Mouse (Mus musculus) gastrocnemius, postnatal 4 days (tissue): Measurements from ENCODE around the gene Cdc14b. TPM values are rescaled to one million over a fixed set of nuclear protein-coding genes. Genes with fewer than 3 reads are reported as not detected.

ENCODE experiments used
- DNase-seq, 2 experiments: peaks; one replicate each; pipeline ENCODE4 v3.0.0; 2021 to 2022; ENCODE audit warnings: low spot score in 2 of 2, mixed read lengths in 2 of 2
- long read RNA-seq, 2 experiments: library from polyadenylated mRNA; stranded (forward); transcript quantifications; one replicate each; pipeline ENCODE4 v2.0.0; 2021
- total RNA-seq, 2 experiments: library from RNA; stranded (reverse); gene quantifications; 2 replicates each; pipeline ENCODE4 v1.2.3; 2021

Cdc14b gene
- 1 to 10 TPM; 7.5 to 8.7 TPM for total RNA-seq
- long read RNA-seq, experiment 1, partial matches to known transcripts = 1 of 6 reads
- long read RNA-seq, experiment 1, other reads (novel, unspliced or antisense) = 5 of 6 reads
- long read RNA-seq, experiment 2, partial matches to known transcripts = 0 of 2 reads
- long read RNA-seq, experiment 2, other reads (novel, unspliced or antisense) = 2 of 2 reads

GRCm38 (mm10) chr13:64274879-64275753 is at the start of gene Cdc14b:
TSS of gene Cdc14b (minus strand) at chr13:64275290.
- peak in 1 of 2 experiments; percentile 37 for DNase-seq

- DNase-seq = no peak
Measured at GRCm38 (mm10) chr13:64322561-64323281, 47.6 kb upstream of the Cdc14b start.

- no peak for DNase-seq
Measured at GRCm38 (mm10) chr13:64320334-64320733, 45.2 kb upstream of the Cdc14b start.

DNA sequence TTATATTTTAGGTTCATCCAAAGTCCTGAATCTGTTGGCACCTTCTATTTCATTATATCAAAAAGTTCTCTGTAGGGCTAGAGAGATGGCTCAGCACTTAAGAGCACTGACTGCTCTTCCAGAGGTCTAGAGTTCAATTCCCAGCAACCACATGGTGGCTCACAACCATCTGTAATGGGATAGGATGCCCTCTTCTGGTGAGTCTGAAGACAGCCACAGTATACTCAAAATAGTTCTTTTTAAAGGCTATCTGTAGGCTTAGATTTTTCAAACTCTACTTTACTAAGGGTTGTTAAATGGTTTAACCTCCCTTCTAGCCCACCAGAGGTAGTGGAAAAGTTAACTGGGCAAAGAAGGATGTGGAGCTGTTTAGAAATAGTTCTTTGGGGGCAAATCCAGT is 44.7 kb upstream of the Cdc14b start:
- DNase-seq = no peak

- peak in 1 of 2 experiments; percentile 22 for DNase-seq
Measured at GRCm38 (mm10) chr13:64318355-64318754, 43.3 kb upstream of the Cdc14b start.

- no peak for DNase-seq
Measured at GRCm38 (mm10) chr13:64315483-64316050, 40.5 kb upstream of the Cdc14b start.

DNA sequence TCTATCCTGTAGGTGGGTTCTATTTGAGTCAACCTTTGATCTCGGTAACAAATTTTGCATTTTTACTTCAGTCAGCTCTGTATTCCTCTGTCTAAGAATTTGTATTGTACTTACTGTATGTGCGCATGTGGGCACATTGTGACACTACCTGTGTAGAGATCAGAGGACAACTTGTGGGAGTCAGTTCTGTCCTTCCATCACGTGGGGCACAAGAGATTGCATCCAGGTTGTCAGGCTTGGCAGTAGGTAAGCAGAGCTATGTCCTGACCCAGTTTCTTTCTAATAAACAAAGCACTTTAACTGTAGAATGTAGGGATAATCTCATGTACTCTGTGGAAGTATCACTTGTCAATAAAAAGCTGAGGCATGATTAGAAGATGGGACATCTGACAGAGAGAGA is 39.0 kb upstream of the Cdc14b start:
- no peak for DNase-seq

GRCm38 (mm10) chr13:64312916-64313289 is 37.8 kb upstream of the Cdc14b start:
- DNase-seq = no peak

DNA sequence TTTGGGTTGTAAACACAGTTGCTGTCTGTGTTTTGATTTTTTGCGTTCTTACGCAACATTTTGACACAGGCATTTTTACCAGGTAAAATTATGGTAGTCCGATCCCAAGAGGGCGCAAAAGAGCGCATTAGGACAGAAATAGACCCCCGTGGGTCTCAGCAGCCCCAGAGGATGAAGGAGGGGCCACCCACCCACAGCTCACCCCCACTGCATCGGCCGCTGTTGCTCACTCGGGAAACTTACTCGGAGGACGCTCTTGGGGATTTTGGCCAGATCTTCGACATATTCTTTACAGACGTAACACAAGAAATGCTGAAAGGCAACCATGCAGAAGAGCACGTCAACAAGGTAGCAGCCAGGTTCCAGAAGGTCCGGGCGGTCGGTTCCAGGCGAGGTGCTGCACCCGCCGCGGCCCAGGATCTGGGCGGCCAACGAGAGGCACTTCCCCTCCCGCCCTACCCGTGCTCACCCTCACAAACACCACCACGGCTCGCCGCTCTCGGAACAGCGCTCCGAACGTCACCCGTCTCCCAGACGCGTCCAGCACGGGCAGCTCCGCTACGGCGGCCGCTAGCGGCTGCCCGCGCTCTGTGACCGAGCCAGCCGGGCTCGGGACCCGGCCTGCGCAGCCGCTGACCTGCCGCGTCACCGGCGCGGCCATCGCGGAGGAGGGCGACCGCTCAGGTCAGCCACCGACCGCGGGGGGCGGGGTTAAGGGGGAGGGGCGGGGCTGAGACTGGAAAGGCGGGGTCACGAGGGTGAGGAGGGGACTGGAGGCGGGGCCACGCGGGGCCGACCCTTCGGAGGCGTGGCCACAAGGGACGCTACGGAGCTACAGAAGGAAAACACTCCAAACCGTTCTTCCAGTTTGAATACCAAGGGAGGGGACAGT is 37.2 kb upstream of the Cdc14b start, which contains the start of gene Aaed1:
TSS of gene Aaed1 (minus strand) at position 687 of the 892 bp plus-strand sequence.
- DNase-seq = peak; percentile 91 to 92

DNA sequence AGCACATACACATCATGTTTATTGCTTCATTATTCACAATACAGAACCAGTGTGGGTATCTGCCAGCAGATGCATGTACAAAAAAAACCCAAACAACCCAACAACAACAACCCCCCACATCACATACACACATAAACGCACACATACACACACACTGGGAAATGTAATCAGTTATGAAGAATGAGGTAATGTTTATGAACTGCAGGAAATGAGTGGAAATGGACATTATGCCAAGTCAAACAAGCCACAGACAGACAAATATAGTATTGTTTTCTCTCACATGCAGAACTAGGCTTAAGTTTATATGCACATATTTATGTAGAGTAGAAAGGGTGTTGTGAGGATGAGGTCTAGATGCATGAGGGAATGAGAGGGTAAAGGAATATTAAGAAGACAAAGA is 36.2 kb upstream of the Cdc14b start:
- no peak for DNase-seq

DNA sequence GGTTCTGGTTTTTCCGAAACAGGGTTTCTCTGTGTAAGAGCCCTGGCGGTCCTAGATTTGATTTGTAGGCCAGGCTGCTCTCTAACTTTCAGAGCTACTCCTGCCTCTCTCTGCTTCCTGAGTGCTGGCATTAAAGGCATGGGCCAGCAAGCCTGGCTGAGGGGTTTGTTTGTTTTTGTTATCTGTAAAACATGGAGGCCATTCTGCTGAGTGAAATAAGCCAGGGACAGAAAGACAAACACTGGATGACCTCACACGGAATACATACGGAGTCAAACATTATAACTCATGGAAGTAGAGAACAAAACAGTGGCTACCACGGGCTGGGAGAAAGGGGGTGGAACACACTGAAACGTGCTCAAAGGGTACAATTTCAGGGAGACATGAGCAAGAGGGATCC is 35.5 kb upstream of the Cdc14b start:
- DNase-seq = no peak

- DNase-seq = no peak
Measured at GRCm38 (mm10) chr13:64309842-64310241, 34.8 kb upstream of the Cdc14b start.

- DNase-seq = no peak
Measured at GRCm38 (mm10) chr13:64309036-64309435, 33.9 kb upstream of the Cdc14b start.

DNA sequence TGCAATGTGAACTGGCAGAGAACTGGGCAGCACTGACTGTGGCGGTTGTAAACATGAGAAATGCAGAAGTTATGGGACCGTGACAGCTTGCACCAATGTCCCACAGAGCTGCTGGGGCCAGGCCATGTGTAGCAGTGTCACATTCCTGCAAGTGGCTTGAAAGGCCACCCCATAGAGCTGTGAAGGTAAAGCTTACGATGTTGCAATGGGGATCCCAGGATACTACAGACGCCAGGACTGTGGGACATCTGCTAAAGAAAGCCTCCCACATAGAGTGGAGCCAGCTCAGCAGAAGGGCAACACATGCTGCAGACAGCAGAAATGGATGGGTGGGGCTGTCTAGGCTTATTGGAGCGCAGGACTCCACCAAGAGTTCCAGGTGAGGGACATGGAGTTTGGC is 32.4 kb upstream of the Cdc14b start:
- DNase-seq = no peak

DNA sequence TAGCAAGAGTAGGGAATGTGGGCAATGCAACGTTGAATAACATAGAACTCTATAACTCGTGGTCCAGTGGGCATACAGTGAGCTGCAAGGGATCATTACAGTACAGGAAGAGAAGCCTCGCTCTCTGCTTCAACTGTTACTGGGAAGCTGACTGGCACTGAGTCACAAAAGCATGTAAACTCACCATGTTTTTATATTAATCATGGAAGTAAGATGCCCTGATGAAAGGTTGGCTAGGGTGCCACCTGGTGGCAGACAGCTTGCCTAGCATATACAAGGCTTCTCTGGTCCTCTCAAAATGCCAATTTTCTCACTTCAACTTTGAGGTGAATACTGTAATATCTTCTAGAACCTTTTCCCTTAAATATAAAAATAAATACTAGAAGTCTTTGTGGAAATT is 31.0 kb upstream of the Cdc14b start:
- DNase-seq = peak; percentile 28 to 46

- no peak for DNase-seq
Measured at GRCm38 (mm10) chr13:64299069-64299468, 24.0 kb upstream of the Cdc14b start.

GRCm38 (mm10) chr13:64286791-64287190 is 11.7 kb upstream of the Cdc14b start:
- no peak for DNase-seq

DNA sequence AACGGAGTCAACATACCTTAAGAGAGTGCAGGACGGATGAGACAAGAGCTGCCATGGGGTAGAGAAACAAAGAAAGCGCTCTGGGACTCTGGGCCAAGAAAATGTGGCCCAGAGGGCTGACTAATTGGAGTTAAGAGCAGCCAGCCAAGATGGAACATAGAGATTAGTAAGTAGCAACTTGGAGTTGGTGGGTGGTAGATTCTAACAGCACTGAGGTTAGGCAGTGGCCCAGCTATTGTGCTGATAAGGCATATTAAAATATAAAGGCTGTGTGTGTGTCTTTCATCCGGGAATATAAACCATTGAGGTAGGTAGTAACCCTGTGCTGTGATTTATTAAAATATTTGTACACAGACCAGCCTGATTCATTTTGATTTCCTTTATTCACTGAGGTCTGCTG is 11.2 kb upstream of the Cdc14b start:
- no peak for DNase-seq

GRCm38 (mm10) chr13:64284676-64285075 is 9.6 kb upstream of the Cdc14b start:
- no peak for DNase-seq

- DNase-seq = no peak
Measured at GRCm38 (mm10) chr13:64280940-64281339, 5.8 kb upstream of the Cdc14b start.

DNA sequence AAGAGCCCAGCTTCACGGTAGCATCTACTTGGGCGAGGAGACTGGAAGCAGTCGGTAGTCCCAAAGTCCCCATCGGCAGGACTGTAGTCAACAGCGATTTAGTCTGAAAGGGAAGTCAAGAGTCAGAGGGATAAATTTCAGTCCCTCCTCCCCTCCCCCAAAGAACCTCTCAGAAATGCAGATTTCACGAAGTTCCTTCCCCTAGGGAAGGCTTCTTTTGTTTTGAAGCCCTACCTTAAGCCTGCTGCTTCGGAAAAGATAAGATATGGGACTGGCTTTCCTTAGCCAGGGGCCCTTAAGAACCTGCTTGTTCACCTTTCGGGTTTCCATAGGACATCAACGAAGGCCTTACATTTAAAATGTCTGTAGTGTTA is 651 bp upstream of the Cdc14b start:
- no peak for DNase-seq
